Mouse (Mus musculus) lung, embryonic 14.5 days (tissue): Measurements from ENCODE around the gene Rinl. TPM values are rescaled to one million over a fixed set of nuclear protein-coding genes. Genes with fewer than 3 reads are reported as not detected.

ENCODE experiments used
- ATAC-seq: fragments of 200-750 bp; cut with Nextera tagmentation; 2 replicates; pipeline ENCODE4 v1.8.0; 2017; ENCODE audit warnings: mild to moderate bottlenecking, moderate TSS enrichment, moderate library complexity; ENCODE audit not compliant: insufficient read depth
- DNase-seq: peaks from one replicate; pipeline ENCODE4 v3.0.0-alpha.2; 2015
- H3K27ac ChIP-seq: fragments of 300-500 bp; sonication (generic); 2 replicates; pipeline ENCODE4 v1.5.1; 2014; ENCODE audit warnings: low read depth, mild to moderate bottlenecking, moderate library complexity
- H3K27me3 ChIP-seq: fragments of 300-500 bp; sonication (generic); 2 replicates; pipeline ENCODE4 v1.6.1; 2014; ENCODE audit warnings: low read length, control low read depth; ENCODE audit not compliant: insufficient read depth
- H3K36me3 ChIP-seq: fragments of 300-500 bp; sonication (generic); 2 replicates; pipeline ENCODE4 v1.6.1; 2014; ENCODE audit warnings: control low read depth; ENCODE audit not compliant: insufficient read depth
- H3K4me1 ChIP-seq: fragments of 300-500 bp; sonication (generic); 2 replicates; pipeline ENCODE4 v1.6.1; 2014; ENCODE audit warnings: antibody characterized with exemption, control low read depth; ENCODE audit not compliant: insufficient read depth
- H3K4me2 ChIP-seq: fragments of 300-500 bp; sonication (generic); 2 replicates; pipeline ENCODE4 v1.6.1; 2014; ENCODE audit warnings: mild to moderate bottlenecking
- H3K4me3 ChIP-seq: fragments of 300-500 bp; sonication (generic); 2 replicates; pipeline ENCODE4 v1.5.1; 2014; ENCODE audit warnings: low read depth, low read length
- H3K9ac ChIP-seq: fragments of 300-500 bp; sonication (generic); 2 replicates; pipeline ENCODE4 v1.6.1; 2014
- H3K9me3 ChIP-seq: fragments of 300-500 bp; sonication (generic); 2 replicates; pipeline ENCODE4 v1.6.1; 2016; ENCODE audit warnings: low read depth, low read length, control low read depth
- CTCF ChIP-seq: IDR thresholded peaks from 2 replicates; pipeline ENCODE4 v1.5.1; 2016; ENCODE audit warnings: antibody characterized with exemption, low read depth
- WGBS: fragments of 180-500 bp; shearing (Covaris S2); extraction: QIAGEN DNeasy Blood & Tissue Kit; methylation state at CpG from one replicate; pipeline ENCODE4 v1.1.7; 2014; 5-methylcytosine and 5-hydroxymethylcytosine counted together
- polyA plus RNA-seq: library from polyadenylated mRNA; unstranded; fragments of >200 nt; fragmentation: Nextera tagmentation; extraction: Ambion mirVana; gene quantifications from 2 replicates; pipeline ENCODE4 v1.2.1, GENCODE M21; 2014

Gene Rinl
- polyA plus RNA-seq, 1 experiment from 2014 or later, result 6.8 TPM

- Histone ChIP-seq H3K27ac (peak overlapping the region; percentile 100), H3K9ac (peak overlapping the region; percentile 91), H3K4me3 (peak overlapping the region; percentile 81), H3K27me3 (no peaks in the 10 kb centered on the region), H3K4me2 (peak overlapping the region; percentile 98), H3K36me3 (peaks cover 25% of the 10 kb centered on the region), H3K4me1 (peaks cover 15% of the 10 kb centered on the region), H3K9me3 (no peaks in the 10 kb centered on the region)
- DNase-seq, result peak; percentile 97
- ATAC-seq, result peak; percentile 64
- no peak for TF ChIP-seq CTCF
- under 1% methylated on average over 32 of the region's 32 CpGs for WGBS
Observed at GRCm38 (mm10) chr7:28808957-28809393, 20.2 kb downstream of the Rinl start.

GRCm38 (mm10) chr7:28809401-28810089 is 20.8 kb downstream of the Rinl start:
- ATAC-seq (peak; percentile 28), DNase-seq (no peak)
- Histone ChIP-seq H3K4me1 (peaks cover 14% of the 10 kb centered on the region), H3K4me3 (peak overlapping the region; percentile 81), H3K9ac (peak overlapping the region; percentile 91), H3K4me2 (peak overlapping the region; percentile 98), H3K27ac (peak overlapping the region; percentile 100), H3K9me3 (no peaks in the 10 kb centered on the region), H3K36me3 (peaks cover 31% of the 10 kb centered on the region), H3K27me3 (no peaks in the 10 kb centered on the region)
- TF ChIP-seq CTCF, result no peak; the same call in 1 of the 2 replicates
- WGBS, result under 1% methylated on average over 35 of the region's 35 CpGs

DNA sequence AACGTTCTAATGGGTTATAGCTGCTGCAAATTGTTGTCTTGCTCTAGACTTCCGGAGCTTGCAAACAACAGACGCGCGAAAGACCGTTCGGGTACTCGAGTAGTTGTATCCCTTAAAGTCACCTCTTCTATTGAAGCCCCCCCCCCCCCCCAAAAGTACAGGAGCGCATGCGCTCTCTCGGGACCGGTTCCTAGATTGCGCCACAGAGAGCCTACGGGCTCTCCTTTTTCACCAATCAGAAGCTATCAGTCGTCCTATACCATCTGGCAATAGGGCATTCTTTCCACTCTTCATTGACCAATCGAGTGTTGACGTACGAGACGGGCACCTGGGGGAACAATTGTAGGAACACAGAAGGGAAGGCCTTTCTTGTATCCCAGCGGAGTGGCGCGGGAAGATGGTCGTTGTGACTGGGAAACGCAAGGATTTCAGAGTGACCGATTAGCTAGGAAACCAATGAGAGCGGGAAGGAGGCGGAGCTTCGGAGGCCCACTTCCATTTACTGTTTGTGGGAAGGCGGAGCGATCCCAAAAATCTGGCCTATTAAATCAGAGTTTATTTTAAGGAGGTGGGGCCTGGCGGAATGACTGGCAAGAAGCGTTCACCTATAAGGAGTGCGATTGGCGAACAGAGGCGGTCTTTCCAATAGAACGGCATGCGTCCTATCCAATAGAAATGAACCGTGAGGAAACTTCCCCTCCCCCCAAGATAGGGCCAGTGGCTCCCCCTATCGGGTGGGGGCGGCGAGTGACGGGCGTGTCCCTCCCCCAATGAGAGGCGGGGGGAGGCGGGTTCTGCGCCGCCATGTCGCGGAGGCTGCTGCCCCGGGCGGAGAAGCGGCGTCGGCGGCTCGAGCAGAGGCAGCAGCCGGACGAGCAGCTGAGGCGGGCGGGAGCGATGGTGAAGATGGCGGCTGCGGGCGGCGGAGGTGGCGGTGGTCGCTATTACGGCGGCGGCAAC is 21.6 kb downstream of the Rinl start:
- Histone ChIP-seq H3K9me3 (no peaks in the 10 kb centered on the region), H3K9ac (peak overlapping the region; percentile 92), H3K4me3 (peak overlapping the region; percentile 81), H3K4me1 (peaks cover 14% of the 10 kb centered on the region), H3K36me3 (peaks cover 39% of the 10 kb centered on the region), H3K27ac (peak overlapping the region; percentile 100), H3K27me3 (no peaks in the 10 kb centered on the region), H3K4me2 (peak overlapping the region; percentile 98)
- ATAC-seq (peak; percentile 89), DNase-seq (peak; percentile 100)
- under 1% methylated on average over 70 of the region's 70 CpGs for WGBS
- peak; percentile 69 for TF ChIP-seq CTCF

GRCm38 (mm10) chr7:28811228-28811627 is 22.5 kb downstream of the Rinl start:
- peaks cover 14% of the 10 kb centered on the region for H3K4me1 ChIP-seq
- peaks cover 48% of the 10 kb centered on the region for H3K36me3 ChIP-seq
- TF ChIP-seq CTCF, result no peak
- peak overlapping the region; percentile 100 for H3K27ac ChIP-seq
- H3K27me3 ChIP-seq, result no peaks in the 10 kb centered on the region
- DNase-seq, result peak; percentile 99
- H3K4me2 ChIP-seq, result peak overlapping the region; percentile 95
- H3K9me3 ChIP-seq, result no peaks in the 10 kb centered on the region
- WGBS, result under 1% methylated on average over 40 of the region's 40 CpGs
- peak; percentile 22; the same call in 1 of the 2 replicates for ATAC-seq
- peak overlapping the region; percentile 92 for H3K9ac ChIP-seq
- H3K4me3 ChIP-seq, result peak overlapping the region; percentile 81

DNA sequence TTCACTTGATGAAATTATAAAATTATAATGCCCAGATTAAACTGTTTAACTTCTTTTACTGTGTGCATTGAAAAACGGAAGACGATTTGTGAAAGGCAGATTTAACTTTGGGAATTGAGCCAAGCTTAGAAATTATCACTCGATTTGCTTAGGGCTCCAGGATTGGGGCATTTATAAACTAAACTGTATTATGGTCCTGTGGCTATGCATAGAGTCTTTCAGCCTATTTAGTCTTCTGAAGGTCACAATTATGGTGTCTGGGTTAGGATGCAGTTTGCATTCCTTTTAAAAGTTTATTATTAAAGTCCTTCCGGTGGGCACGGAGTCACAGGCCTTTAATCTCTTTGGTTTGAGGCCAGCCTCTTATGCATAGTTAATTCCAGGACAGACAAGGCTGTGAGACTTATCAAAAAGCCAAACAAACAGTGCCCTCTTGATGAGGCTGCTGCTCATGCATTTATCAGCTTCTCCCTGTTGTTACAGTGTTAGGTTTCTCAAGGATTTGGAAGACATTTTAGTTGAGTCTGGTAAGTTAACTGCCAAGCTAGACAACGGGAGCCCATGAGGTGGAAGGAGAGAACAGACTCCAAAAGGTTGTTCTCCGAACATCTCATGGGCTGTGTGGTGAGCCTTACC is 23.0 kb downstream of the Rinl start:
- H3K9ac ChIP-seq, result peak overlapping the region; percentile 92
- H3K27me3 ChIP-seq, result no peaks in the 10 kb centered on the region
- no peak for TF ChIP-seq CTCF
- ATAC-seq (no peak), DNase-seq (no peak)
- peak overlapping the region; percentile 81 for H3K4me3 ChIP-seq
- no peaks in the 10 kb centered on the region for H3K9me3 ChIP-seq
- WGBS, result 3% methylated on average over 7 of the region's 7 CpGs
- H3K4me2 ChIP-seq, result peak overlapping the region; percentile 95
- H3K4me1 ChIP-seq, result peaks cover 14% of the 10 kb centered on the region
- H3K36me3 ChIP-seq, result peaks cover 53% of the 10 kb centered on the region
- peak overlapping the region; percentile 100 for H3K27ac ChIP-seq

- Histone ChIP-seq H3K36me3 (peaks cover 60% of the 10 kb centered on the region), H3K9ac (peak overlapping the region; percentile 92)
- WGBS, result 53% methylated on average over 4 of the region's 4 CpGs
Observed at GRCm38 (mm10) chr7:28812436-28812835, 23.7 kb downstream of the Rinl start.

More at GRCm38 (mm10) chr7:28812436-28812835, 23.7 kb downstream of the Rinl start:
- peak overlapping the region; percentile 95 for H3K4me2 ChIP-seq
- peaks cover 14% of the 10 kb centered on the region for H3K4me1 ChIP-seq
- no peak for ATAC-seq
- peak overlapping the region; percentile 1; the same call in 1 of the 2 replicates for H3K27ac ChIP-seq
- no peaks in the 10 kb centered on the region for H3K9me3 ChIP-seq
- DNase-seq, result no peak
- no peak for TF ChIP-seq CTCF
- no peaks in the 10 kb centered on the region for H3K27me3 ChIP-seq
- peak overlapping the region; percentile 81 for H3K4me3 ChIP-seq
